In genomic region chr12:15654585-15654984, GRCm38 (mm10) we compare ENCODE assay signal across 28 mouse cellular contexts.
A peak's percentile ranks its signal among the peaks of the same experiment; 100 is the strongest.
DNase-seq lines count a peak whose midpoint lies in the region; ATAC-seq and TF ChIP-seq lines count a peak whose summit lies in the region.
"Had no signal": no experiment of that assay in that cellular context is flagged by ENCODE, and none has a peak within 500 bp of the region (broad histone marks: within the 10 kb centered on the region; RNA-seq: fewer than 3 reads in every experiment).

No protein-coding gene starts in this region.

- H3K4me1 ChIP-seq in embryonic facial prominence, embryonic 14.5 days (ENCODE audit: control insufficient read depth, insufficient read depth, low read length) = no peaks in the 10 kb centered on the region
- H3K4me1 ChIP-seq in embryonic facial prominence, embryonic 10.5 days = peaks cover 16% of the 10 kb centered on the region
- no peaks in the 10 kb centered on the region for H3K4me1 ChIP-seq in hindbrain, embryonic 14.5 days (replicated peaks; ENCODE audit: control insufficient read depth, insufficient read depth, low read length)
- H3K4me1 ChIP-seq in hindbrain, embryonic 13.5 days (replicated peaks) = 0 out of 2 replicates have a peak, but pooled peaks cover 5% of the 10 kb centered on the region
- peaks cover 4% of the 10 kb centered on the region for H3K4me1 ChIP-seq in liver, postnatal 0 days (ENCODE audit: insufficient read depth)
- no peaks in the 10 kb centered on the region; the same call in 1 of the 2 replicates for H3K4me1 ChIP-seq in liver, embryonic 11.5 days (replicated peaks; ENCODE audit: control insufficient read depth, insufficient read depth, low read length)
- no peaks in the 10 kb centered on the region for H3K4me1 ChIP-seq in forebrain, embryonic 10.5 days
- H3K4me1 ChIP-seq: forebrain, embryonic 13.5 days; forebrain, embryonic 15.5 days had no signal

- ATAC-seq in embryonic facial prominence, embryonic 14.5 days (ENCODE audit: low read depth) = 0 out of 2 replicates have a peak, but pooled peaks have one; percentile 35
- no peak for ATAC-seq in hindbrain, embryonic 14.5 days (ENCODE audit: low FRiP score)
- no peak for ATAC-seq in hindbrain, embryonic 13.5 days (ENCODE audit: low FRiP score)
- ATAC-seq in liver, postnatal 0 days = no peak
- no peak for ATAC-seq in liver, embryonic 11.5 days (replicated peaks; ENCODE audit: low FRiP score)
- ATAC-seq: CD4-positive, CD25-positive, alpha-beta regulatory T cell, adult 4 months; forebrain, embryonic 13.5 days; forebrain, embryonic 15.5 days; forebrain, postnatal 0 days; Patski had no signal

- H3K4me3 ChIP-seq in embryonic facial prominence, embryonic 14.5 days (ENCODE audit: low read depth, low read length) = no peak overlapping the region
- no peak overlapping the region for H3K4me3 ChIP-seq in embryonic facial prominence, embryonic 10.5 days
- H3K4me3 ChIP-seq in hindbrain, embryonic 14.5 days (replicated peaks; ENCODE audit: low read length) = no peak overlapping the region
- no peak overlapping the region for H3K4me3 ChIP-seq in hindbrain, embryonic 13.5 days
- no peak overlapping the region for H3K4me3 ChIP-seq in liver, postnatal 0 days (ENCODE audit: low read depth, low read length)
- H3K4me3 ChIP-seq in liver, embryonic 11.5 days (ENCODE audit: low read depth, low read length) = no peak overlapping the region
- H3K4me3 ChIP-seq in forebrain, embryonic 10.5 days = no peak overlapping the region
- H3K4me3 ChIP-seq: embryonic facial prominence, embryonic 12.5 days; embryonic facial prominence, embryonic 15.5 days; erythroblast, embryonic 14.5 days; forebrain, embryonic 13.5 days; forebrain, embryonic 15.5 days had no signal

- TF ChIP-seq CTCF in liver, postnatal 0 days (IDR thresholded peaks at IDR 0.05; ENCODE audit: low read depth) = no peak

- 90% methylated on average over 4 of the region's 4 CpGs for WGBS in embryonic facial prominence, embryonic 14.5 days
- 96% methylated on average over 4 of the region's 4 CpGs for WGBS in embryonic facial prominence, embryonic 10.5 days
- WGBS in hindbrain, embryonic 14.5 days = 93% methylated on average over 4 of the region's 4 CpGs
- WGBS in hindbrain, embryonic 13.5 days = 95% methylated on average over 4 of the region's 4 CpGs
- 80% methylated on average over 4 of the region's 4 CpGs for WGBS in liver, postnatal 0 days (ENCODE audit: insufficient replicate concordance)
- 77% methylated on average over 4 of the region's 4 CpGs for WGBS in liver, embryonic 11.5 days
- WGBS in forebrain, embryonic 10.5 days = 90% methylated on average over 4 of the region's 4 CpGs

- no peak overlapping the region for H3K27ac ChIP-seq in embryonic facial prominence, embryonic 14.5 days (replicated peaks; ENCODE audit: low read depth, low read length)
- H3K27ac ChIP-seq in embryonic facial prominence, embryonic 10.5 days (replicated peaks) = no peak overlapping the region
- H3K27ac ChIP-seq in hindbrain, embryonic 14.5 days = no peak overlapping the region
- H3K27ac ChIP-seq in hindbrain, embryonic 13.5 days = no peak overlapping the region
- H3K27ac ChIP-seq in liver, postnatal 0 days (ENCODE audit: low read depth) = peak overlapping the region; percentile 65
- no peak overlapping the region for H3K27ac ChIP-seq in liver, embryonic 11.5 days (ENCODE audit: low read depth, low read length)
- no peak overlapping the region for H3K27ac ChIP-seq in forebrain, embryonic 10.5 days
- H3K27ac ChIP-seq: embryonic facial prominence, embryonic 12.5 days; embryonic facial prominence, embryonic 15.5 days; forebrain, embryonic 13.5 days; forebrain, embryonic 15.5 days had no signal

- H3K36me3 ChIP-seq in embryonic facial prominence, embryonic 14.5 days (ENCODE audit: control insufficient read depth, insufficient read depth, low read length) = no peaks in the 10 kb centered on the region
- H3K36me3 ChIP-seq in embryonic facial prominence, embryonic 10.5 days (replicated peaks) = no peaks in the 10 kb centered on the region
- H3K36me3 ChIP-seq in hindbrain, embryonic 14.5 days (replicated peaks; ENCODE audit: control insufficient read depth, insufficient read depth) = no peaks in the 10 kb centered on the region
- no peaks in the 10 kb centered on the region for H3K36me3 ChIP-seq in hindbrain, embryonic 13.5 days
- H3K36me3 ChIP-seq in liver, postnatal 0 days (replicated peaks; ENCODE audit: insufficient read depth, low read length) = no peaks in the 10 kb centered on the region
- no peaks in the 10 kb centered on the region for H3K36me3 ChIP-seq in liver, embryonic 11.5 days (ENCODE audit: control insufficient read depth, insufficient read depth, low read length)
- H3K36me3 ChIP-seq in forebrain, embryonic 10.5 days (replicated peaks) = no peaks in the 10 kb centered on the region
- H3K36me3 ChIP-seq: embryonic facial prominence, embryonic 12.5 days; embryonic facial prominence, embryonic 15.5 days; forebrain, embryonic 15.5 days; G1E had no signal

- no peak overlapping the region for H3K4me2 ChIP-seq in embryonic facial prominence, embryonic 14.5 days (ENCODE audit: low read depth, low read length)
- H3K4me2 ChIP-seq in hindbrain, embryonic 14.5 days (replicated peaks) = no peak overlapping the region
- H3K4me2 ChIP-seq in hindbrain, embryonic 13.5 days = no peak overlapping the region
- H3K4me2 ChIP-seq in liver, postnatal 0 days (ENCODE audit: low read depth, low read length) = no peak overlapping the region
- H3K4me2 ChIP-seq in liver, embryonic 11.5 days = no peak overlapping the region
- H3K4me2 ChIP-seq: embryonic facial prominence, embryonic 12.5 days; embryonic facial prominence, embryonic 15.5 days; forebrain, embryonic 13.5 days; forebrain, embryonic 15.5 days had no signal

- peak; percentile 71 for DNase-seq in embryonic facial prominence, embryonic 14.5 days (ENCODE audit: low spot score)
- no peak for DNase-seq in embryonic facial prominence, embryonic 10.5 days (ENCODE audit: low spot score)
- DNase-seq in hindbrain, embryonic 14.5 days (ENCODE audit: low spot score) = peak; percentile 8
- no peak for DNase-seq in liver, postnatal 0 days
- no peak for DNase-seq in liver, embryonic 11.5 days (ENCODE audit: low spot score)
- no peak for DNase-seq in forebrain, embryonic 10.5 days (ENCODE audit: extremely low spot score, low spot score)
- DNase-seq: adrenal gland, adult 2 months; adrenal gland, postnatal 10 days; adrenal gland, postnatal 25 days; B cell, adult 2 months; cerebellum, adult 11 months; cerebellum, adult 18-20 months; cerebellum, adult 8-10 months; cerebellum, adult 9-11 months; cerebellum, postnatal 14 days; cerebellum, postnatal 36 days; embryo, embryonic 11 days; forebrain, postnatal 0 days had no signal

- no peak for TF ChIP-seq EP300 in liver, postnatal 0 days (IDR thresholded peaks at IDR 0.05; ENCODE audit: low read depth)

- no peak overlapping the region for H3K9ac ChIP-seq in embryonic facial prominence, embryonic 14.5 days (ENCODE audit: low read depth, low read length)
- no peak overlapping the region for H3K9ac ChIP-seq in hindbrain, embryonic 14.5 days
- no peak overlapping the region for H3K9ac ChIP-seq in hindbrain, embryonic 13.5 days
- no peak overlapping the region for H3K9ac ChIP-seq in liver, postnatal 0 days (replicated peaks)
- H3K9ac ChIP-seq in liver, embryonic 11.5 days (ENCODE audit: low read depth, low read length) = no peak overlapping the region
- H3K9ac ChIP-seq: embryonic facial prominence, embryonic 12.5 days; embryonic facial prominence, embryonic 15.5 days; forebrain, embryonic 13.5 days; forebrain, embryonic 15.5 days; forebrain, postnatal 0 days had no signal

- no peaks in the 10 kb centered on the region for H3K27me3 ChIP-seq in embryonic facial prominence, embryonic 14.5 days (replicated peaks; ENCODE audit: control insufficient read depth, insufficient read depth, low read length)
- no peaks in the 10 kb centered on the region for H3K27me3 ChIP-seq in embryonic facial prominence, embryonic 10.5 days (replicated peaks; ENCODE audit: low read depth, poor library complexity, severe bottlenecking)
- H3K27me3 ChIP-seq in hindbrain, embryonic 14.5 days (ENCODE audit: control insufficient read depth, insufficient read depth, low read length) = no peaks in the 10 kb centered on the region
- no peaks in the 10 kb centered on the region for H3K27me3 ChIP-seq in hindbrain, embryonic 13.5 days
- H3K27me3 ChIP-seq in liver, postnatal 0 days (ENCODE audit: insufficient read depth, low read length) = no peaks in the 10 kb centered on the region
- no peaks in the 10 kb centered on the region for H3K27me3 ChIP-seq in liver, embryonic 11.5 days (replicated peaks; ENCODE audit: control insufficient read depth, insufficient read depth, low read length)
- H3K27me3 ChIP-seq in forebrain, embryonic 10.5 days (ENCODE audit: poor library complexity, severe bottlenecking) = no peaks in the 10 kb centered on the region
- H3K27me3 ChIP-seq: CH12.LX; embryonic facial prominence, embryonic 12.5 days; forebrain, embryonic 13.5 days; forebrain, embryonic 15.5 days had no signal

- H3K9me3 ChIP-seq in embryonic facial prominence, embryonic 14.5 days (ENCODE audit: control insufficient read depth, low read length) = no peaks in the 10 kb centered on the region
- no peaks in the 10 kb centered on the region for H3K9me3 ChIP-seq in embryonic facial prominence, embryonic 10.5 days
- H3K9me3 ChIP-seq in hindbrain, embryonic 14.5 days (ENCODE audit: control insufficient read depth, low read length) = no peaks in the 10 kb centered on the region
- no peaks in the 10 kb centered on the region for H3K9me3 ChIP-seq in hindbrain, embryonic 13.5 days
- H3K9me3 ChIP-seq in liver, postnatal 0 days (ENCODE audit: low read length) = no peaks in the 10 kb centered on the region
- H3K9me3 ChIP-seq in liver, embryonic 11.5 days (ENCODE audit: control insufficient read depth, low read length) = no peaks in the 10 kb centered on the region
- no peaks in the 10 kb centered on the region for H3K9me3 ChIP-seq in forebrain, embryonic 10.5 days
- H3K9me3 ChIP-seq: embryonic facial prominence, embryonic 12.5 days; embryonic facial prominence, embryonic 15.5 days; forebrain, embryonic 13.5 days; forebrain, embryonic 15.5 days; G1E had no signal

Comparison
In these comparisons a context has a peak if more than half of its experiments do, and no peak if none do; other contexts are left out.
1. DNase-seq: peak in embryonic facial prominence, embryonic 14.5 days (single experiment) and hindbrain, embryonic 14.5 days (single experiment); none in embryonic facial prominence, embryonic 10.5 days (single experiment), liver, postnatal 0 days (single experiment), liver, embryonic 11.5 days (single experiment) and forebrain, embryonic 10.5 days (single experiment).